21 mouse cellular contexts compared by ENCODE assay signal in the genomic region with DNA sequence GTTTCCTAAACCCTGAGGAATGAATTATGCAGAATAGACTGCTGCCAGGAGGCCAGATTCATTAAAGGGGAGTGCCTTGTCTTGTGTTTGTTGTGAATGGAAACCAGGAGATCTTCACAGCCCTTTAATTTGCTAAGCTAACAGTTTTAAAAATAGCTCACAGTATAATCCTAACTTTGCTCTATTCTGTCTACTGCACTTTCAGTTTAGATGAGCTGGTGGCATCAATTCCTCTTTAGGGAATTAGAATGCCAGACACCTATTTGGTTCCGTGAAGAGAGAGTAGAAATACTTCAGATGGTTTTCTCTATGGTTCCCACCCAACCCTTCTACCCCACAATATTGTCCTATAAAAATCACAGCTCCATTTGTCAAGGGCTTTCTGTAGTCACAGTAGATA.
"Had no signal": no experiment of that assay in that cellular context is flagged by ENCODE, and none has a peak within 500 bp of the region (broad histone marks: within the 10 kb centered on the region; RNA-seq: fewer than 3 reads in every experiment).

No protein-coding gene starts in this region.

- H3K36me3 ChIP-seq: liver, embryonic 13.5 days; liver, embryonic 15.5 days; midbrain, embryonic 13.5 days; midbrain, embryonic 15.5 days; neural tube, embryonic 13.5 days; neural tube, embryonic 15.5 days had no signal

- ATAC-seq: liver, postnatal 0 days; midbrain, embryonic 13.5 days; midbrain, embryonic 15.5 days had no signal

- H3K4me3 ChIP-seq: liver, embryonic 13.5 days; liver, embryonic 15.5 days; megakaryocyte, embryonic 14.5 days; midbrain, embryonic 13.5 days; midbrain, embryonic 15.5 days; neural tube, embryonic 13.5 days; neural tube, embryonic 15.5 days had no signal

- H3K27me3 ChIP-seq: liver, embryonic 13.5 days; liver, embryonic 15.5 days; megakaryocyte, embryonic 14.5 days; midbrain, embryonic 13.5 days; midbrain, embryonic 15.5 days; neural tube, embryonic 13.5 days; neural tube, embryonic 15.5 days had no signal

- H3K9ac ChIP-seq: liver, embryonic 13.5 days; liver, embryonic 15.5 days; liver, postnatal 0 days; lung, embryonic 14.5 days; midbrain, embryonic 13.5 days; midbrain, embryonic 15.5 days; neural tube, embryonic 13.5 days; neural tube, embryonic 15.5 days had no signal

- H3K9me3 ChIP-seq: liver, embryonic 13.5 days; liver, embryonic 15.5 days; megakaryocyte, embryonic 14.5 days; midbrain, embryonic 13.5 days; midbrain, embryonic 15.5 days; neural tube, embryonic 13.5 days; neural tube, embryonic 15.5 days had no signal

- H3K4me1 ChIP-seq: midbrain, embryonic 13.5 days; midbrain, embryonic 15.5 days; neural tube, embryonic 13.5 days; neural tube, embryonic 15.5 days had no signal

- DNase-seq: liver, embryonic 13.5 days; liver, postnatal 0 days; lung, embryonic 14.5 days; lung, postnatal 14 days; lung, postnatal 36 days; retina, postnatal 1 day; right cerebral cortex, adult 18-20 months; right cerebral cortex, postnatal 25 days; right cerebral cortex, postnatal 4 days; spleen, adult 18-20 months; thymus, adult 2 months; thymus, postnatal 25 days; thymus, postnatal 4 days had no signal

- H3K27ac ChIP-seq: liver, embryonic 13.5 days; liver, embryonic 15.5 days; macrophage; midbrain, embryonic 13.5 days; midbrain, embryonic 15.5 days; neural tube, embryonic 13.5 days; neural tube, embryonic 15.5 days had no signal

- H3K4me2 ChIP-seq: liver, embryonic 13.5 days; liver, embryonic 15.5 days; midbrain, embryonic 11.5 days; midbrain, embryonic 13.5 days; midbrain, embryonic 15.5 days; neural tube, embryonic 13.5 days; neural tube, embryonic 15.5 days had no signal
